Mouse (Mus musculus): ENCODE measurements around the gene Oma1. TPM values are rescaled to one million over a fixed set of nuclear protein-coding genes. Genes with fewer than 3 reads are reported as not detected.

The Oma1 gene
- polyA plus RNA-seq, 1 experiment: 7.2 TPM

DNA sequence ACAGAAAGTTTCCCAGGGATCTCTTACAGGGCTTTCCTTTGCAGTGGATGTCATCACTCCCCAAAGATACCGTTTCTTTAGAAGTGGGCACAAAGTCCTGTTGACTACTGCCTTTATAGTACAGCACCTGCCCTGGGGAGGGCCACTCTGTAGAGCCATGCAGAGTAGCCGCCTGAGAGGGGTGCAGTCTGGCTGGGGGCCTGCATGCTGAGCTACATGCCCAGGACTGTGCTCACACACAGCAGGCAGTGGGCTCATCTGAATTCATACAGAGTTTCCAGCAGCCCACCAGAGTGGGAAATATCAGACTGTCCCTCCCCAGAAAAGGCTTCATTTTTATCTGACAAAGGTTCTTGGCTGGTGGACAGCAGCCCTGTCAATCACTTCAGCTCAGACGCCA, 73.7 kb downstream of the Oma1 start:
- TF ChIP-seq POLR2A (IDR thresholded peaks at IDR 0.05; ENCODE audit: insufficient read length, low read depth): no peak
- no peak for TF ChIP-seq TCF3 (IDR thresholded peaks at IDR 0.05; ENCODE audit: insufficient read length, low read depth)
- no peak for TF ChIP-seq SRF (IDR thresholded peaks at IDR 0.05; ENCODE audit: control insufficient read depth, insufficient read length, low read depth)
- TF ChIP-seq E2F4 (IDR thresholded peaks at IDR 0.05; ENCODE audit: insufficient read depth): no peak
- no peak for TF ChIP-seq MYOD1 (IDR thresholded peaks at IDR 0.05; ENCODE audit: control insufficient read depth in 1 of 3, insufficient read length in 2 of 3, low read depth in 2 of 3)
- TF ChIP-seq CEBPB (IDR thresholded peaks at IDR 0.05; ENCODE audit: insufficient read depth, poor library complexity, severe bottlenecking): no peak
- no peak for TF ChIP-seq REST (IDR thresholded peaks at IDR 0.05; ENCODE audit: insufficient read depth, insufficient read length)
- TF ChIP-seq MAX (IDR thresholded peaks at IDR 0.05; ENCODE audit: low read depth): no peak
- no peak for TF ChIP-seq USF1 (IDR thresholded peaks at IDR 0.05; ENCODE audit: low read depth)
- Histone ChIP-seq H3K79me2 (ENCODE audit: control insufficient read depth, insufficient read depth) (no peaks in the 10 kb centered on the region), H3ac (ENCODE audit: control insufficient read depth, insufficient read length) (no peak overlapping the region), H3K36me3 (ENCODE audit: control insufficient read depth, insufficient read depth) (no peaks in the 10 kb centered on the region), H3K4me3 (no peak overlapping the region), H3K4me2 (ENCODE audit: low read depth) (no peak overlapping the region), H3K27me3 (ENCODE audit: control insufficient read depth, insufficient read depth, insufficient read length) (no peaks in the 10 kb centered on the region)

DNA sequence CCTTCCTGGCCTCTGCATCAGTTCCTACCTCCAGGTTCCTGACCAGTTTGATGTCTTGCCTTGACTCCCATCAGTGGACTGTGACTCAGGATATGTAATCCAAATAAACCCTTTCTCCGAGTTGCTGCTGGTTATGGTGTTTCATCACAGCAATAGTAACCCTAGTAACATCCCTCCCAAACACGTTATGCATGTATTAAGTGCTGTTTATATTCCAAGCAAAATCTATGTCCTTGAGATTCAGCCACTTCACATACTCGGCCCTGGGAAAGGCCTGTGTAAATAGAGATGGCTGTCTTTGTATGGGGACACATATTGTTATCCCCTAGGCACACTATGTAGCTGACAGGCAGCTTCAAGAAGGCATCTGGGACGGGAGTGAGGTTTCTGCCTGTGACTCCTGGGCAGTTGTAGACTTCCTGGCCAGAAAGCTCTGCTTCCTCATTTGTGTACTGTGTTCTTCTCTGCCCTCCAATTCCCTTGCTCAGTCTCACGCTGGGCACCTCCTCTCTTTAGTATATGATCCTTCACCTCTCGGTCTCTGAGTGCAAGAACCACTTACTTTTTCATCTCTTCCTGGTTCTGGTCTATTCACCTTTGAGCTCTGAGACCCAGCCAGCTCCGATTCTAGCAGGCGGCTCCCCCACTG, 75.0 kb downstream of the Oma1 start:
- Histone ChIP-seq H3K27me3 (ENCODE audit: control insufficient read depth, insufficient read depth, insufficient read length) (no peaks in the 10 kb centered on the region), H3K79me2 (ENCODE audit: control insufficient read depth, insufficient read depth) (no peaks in the 10 kb centered on the region), H3K4me3 (no peak overlapping the region), H3K4me2 (ENCODE audit: low read depth) (no peak overlapping the region), H3K36me3 (ENCODE audit: control insufficient read depth, insufficient read depth) (no peaks in the 10 kb centered on the region), H3ac (ENCODE audit: control insufficient read depth, insufficient read length) (no peak overlapping the region)
- no peak for TF ChIP-seq POLR2AphosphoS2 (IDR thresholded peaks at IDR 0.05; ENCODE audit: insufficient read length, low read depth)
- no peak for TF ChIP-seq SRF (IDR thresholded peaks at IDR 0.05; ENCODE audit: control insufficient read depth, insufficient read length, low read depth)

DNA sequence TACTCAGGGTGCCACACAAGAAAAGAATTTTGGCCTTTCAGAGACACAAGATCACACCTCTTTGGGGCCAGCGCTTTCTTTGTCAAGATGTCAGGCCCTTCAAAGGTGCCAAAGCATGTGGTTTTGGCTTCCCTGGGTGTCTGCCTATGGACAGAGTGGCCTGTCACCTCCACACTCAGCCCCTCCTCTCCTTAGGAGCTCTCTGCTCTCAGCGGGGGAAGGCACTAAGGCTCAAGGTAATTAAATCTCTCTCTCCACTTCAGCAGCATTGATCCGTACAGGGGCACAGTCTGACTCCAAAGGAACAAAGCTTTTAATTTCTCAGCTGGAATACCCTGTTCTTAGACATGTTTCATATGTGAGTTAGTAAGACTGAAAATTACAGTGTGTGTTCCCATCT, 76.0 kb downstream of the Oma1 start:
- H3K36me3 ChIP-seq (ENCODE audit: control insufficient read depth, insufficient read depth): no peaks in the 10 kb centered on the region
- H3K4me3 ChIP-seq: no peak overlapping the region
- no peaks in the 10 kb centered on the region for H3K27me3 ChIP-seq (ENCODE audit: control insufficient read depth, insufficient read depth, insufficient read length)
- H3K79me2 ChIP-seq (ENCODE audit: control insufficient read depth, insufficient read depth): no peaks in the 10 kb centered on the region
- TF ChIP-seq MYOD1 (IDR thresholded peaks at IDR 0.05; ENCODE audit: control insufficient read depth in 1 of 3, insufficient read length in 2 of 3, low read depth in 2 of 3) (no peak), POLR2AphosphoS2 (IDR thresholded peaks at IDR 0.05; ENCODE audit: insufficient read length, low read depth) (no peak), REST (IDR thresholded peaks at IDR 0.05; ENCODE audit: insufficient read depth, insufficient read length) (no peak), SRF (IDR thresholded peaks at IDR 0.05; ENCODE audit: control insufficient read depth, insufficient read length, low read depth) (no peak), MYOG (IDR thresholded peaks at IDR 0.05; ENCODE audit: control insufficient read depth in 1 of 3, insufficient read depth in 1 of 3, insufficient read length in 2 of 3, low read depth in 2 of 3) (no peak), MAX (IDR thresholded peaks at IDR 0.05; ENCODE audit: low read depth) (no peak), TCF3 (IDR thresholded peaks at IDR 0.05; ENCODE audit: insufficient read length, low read depth) (no peak), TCF12 (IDR thresholded peaks at IDR 0.05; ENCODE audit: insufficient read depth, poor library complexity, severe bottlenecking) (no peak), USF1 (IDR thresholded peaks at IDR 0.05; ENCODE audit: low read depth) (no peak), CEBPB (IDR thresholded peaks at IDR 0.05; ENCODE audit: insufficient read depth, poor library complexity, severe bottlenecking) (no peak)
- H3K4me2 ChIP-seq (ENCODE audit: low read depth): no peak overlapping the region
- H3ac ChIP-seq (ENCODE audit: control insufficient read depth, insufficient read length): no peak overlapping the region

DNA sequence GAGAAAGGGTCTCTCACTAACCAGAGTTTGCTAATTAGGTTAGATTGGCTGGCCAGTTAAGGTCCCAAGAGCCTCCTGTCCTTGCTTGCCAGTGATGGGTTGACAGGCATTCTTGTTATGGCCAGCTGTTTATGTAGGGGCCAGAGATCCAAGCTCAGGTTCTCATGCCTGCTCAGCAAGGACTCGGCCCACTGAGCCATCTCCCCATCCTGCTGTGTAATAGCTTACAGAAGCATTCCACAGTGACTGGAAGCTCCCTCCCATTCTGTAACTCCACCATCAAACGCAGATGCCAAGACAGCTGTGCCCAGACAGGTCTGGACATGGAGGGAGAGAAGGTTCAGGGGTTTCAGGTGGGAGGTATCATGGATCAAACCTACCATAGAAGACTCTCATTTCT, 76.9 kb downstream of the Oma1 start:
- TF ChIP-seq E2F4 (IDR thresholded peaks at IDR 0.05; ENCODE audit: insufficient read depth): no peak
- TF ChIP-seq MYOG (IDR thresholded peaks at IDR 0.05; ENCODE audit: control insufficient read depth in 1 of 3, insufficient read depth in 1 of 3, insufficient read length in 2 of 3, low read depth in 2 of 3): no peak
- TF ChIP-seq MAX (IDR thresholded peaks at IDR 0.05; ENCODE audit: low read depth): no peak
- no peak for TF ChIP-seq SRF (IDR thresholded peaks at IDR 0.05; ENCODE audit: control insufficient read depth, insufficient read length, low read depth)
- no peak for TF ChIP-seq USF1 (IDR thresholded peaks at IDR 0.05; ENCODE audit: low read depth)
- no peak for TF ChIP-seq TCF3 (IDR thresholded peaks at IDR 0.05; ENCODE audit: insufficient read length, low read depth)
- TF ChIP-seq MYOD1 (IDR thresholded peaks at IDR 0.05; ENCODE audit: control insufficient read depth in 1 of 3, insufficient read length in 2 of 3, low read depth in 2 of 3): no peak
- Histone ChIP-seq H3K4me2 (ENCODE audit: low read depth) (no peak overlapping the region), H3K79me2 (ENCODE audit: control insufficient read depth, insufficient read depth) (no peaks in the 10 kb centered on the region), H3K27me3 (ENCODE audit: control insufficient read depth, insufficient read depth, insufficient read length) (no peaks in the 10 kb centered on the region), H3ac (ENCODE audit: control insufficient read depth, insufficient read length) (no peak overlapping the region), H3K4me3 (no peak overlapping the region), H3K36me3 (ENCODE audit: control insufficient read depth, insufficient read depth) (no peaks in the 10 kb centered on the region)

DNA sequence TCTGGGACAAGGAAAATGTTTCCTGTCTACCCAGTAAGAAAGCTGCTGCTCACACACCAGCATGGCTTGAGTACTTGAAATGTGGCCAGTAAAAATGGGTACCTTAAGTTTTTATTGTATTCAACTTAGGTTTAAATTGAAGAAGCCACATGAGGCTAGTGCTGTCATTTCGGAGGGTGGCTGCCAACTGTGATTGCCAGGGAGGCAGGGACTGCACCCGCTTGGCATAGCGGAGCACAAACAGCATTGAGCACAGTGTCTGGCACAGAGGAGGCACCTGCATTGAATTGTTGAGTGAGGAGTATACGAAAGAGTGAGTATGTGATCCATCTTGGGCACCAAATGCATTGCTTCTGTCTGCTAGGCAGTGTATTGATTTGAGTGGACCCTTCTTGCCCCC, 81.5 kb downstream of the Oma1 start:
- no peaks in the 10 kb centered on the region for H3K36me3 ChIP-seq (ENCODE audit: control insufficient read depth, insufficient read depth)
- H3ac ChIP-seq (ENCODE audit: control insufficient read depth, insufficient read length): no peak overlapping the region
- TF ChIP-seq TCF3 (IDR thresholded peaks at IDR 0.05; ENCODE audit: insufficient read length, low read depth): no peak
- no peak for TF ChIP-seq POLR2A (IDR thresholded peaks at IDR 0.05; ENCODE audit: insufficient read length, low read depth)
- TF ChIP-seq POLR2AphosphoS2 (IDR thresholded peaks at IDR 0.05; ENCODE audit: insufficient read length, low read depth): no peak
- no peak for TF ChIP-seq SRF (IDR thresholded peaks at IDR 0.05; ENCODE audit: control insufficient read depth, insufficient read length, low read depth)
- no peak for TF ChIP-seq TCF12 (IDR thresholded peaks at IDR 0.05; ENCODE audit: insufficient read depth, poor library complexity, severe bottlenecking)
- TF ChIP-seq MYOD1 (IDR thresholded peaks at IDR 0.05; ENCODE audit: control insufficient read depth in 1 of 3, insufficient read length in 2 of 3, low read depth in 2 of 3): no peak
- no peak for TF ChIP-seq E2F4 (IDR thresholded peaks at IDR 0.05; ENCODE audit: insufficient read depth)
- no peak for TF ChIP-seq MYOG (IDR thresholded peaks at IDR 0.05; ENCODE audit: control insufficient read depth in 1 of 3, insufficient read depth in 1 of 3, insufficient read length in 2 of 3, low read depth in 2 of 3)
- H3K27me3 ChIP-seq (ENCODE audit: control insufficient read depth, insufficient read depth, insufficient read length): no peaks in the 10 kb centered on the region
- no peaks in the 10 kb centered on the region for H3K79me2 ChIP-seq (ENCODE audit: control insufficient read depth, insufficient read depth)
- H3K4me3 ChIP-seq: no peak overlapping the region
- H3K4me2 ChIP-seq (ENCODE audit: low read depth): no peak overlapping the region

Data from myocyte (in vitro differentiated cells).